Mouse (Mus musculus) forebrain, embryonic 14.5 days (tissue): Measurements from ENCODE around the gene Dnajc4. TPM values are rescaled to one million over a fixed set of nuclear protein-coding genes. Genes with fewer than 3 reads are reported as not detected.
A peak's percentile ranks its signal among the peaks of the same experiment; 100 is the strongest.

Experiments used
- ATAC-seq: fragments of 200-750 bp; cut with Nextera tagmentation; 2 replicates; pipeline ENCODE4 v1.8.0; 2017; ENCODE audit warnings: mild to moderate bottlenecking, moderate library complexity
- DNase-seq: peaks from one replicate; pipeline ENCODE4 v3.0.0-alpha.2; 2015; ENCODE audit warnings: low spot score
- H3K27ac ChIP-seq: fragments of 300-500 bp; sonication (generic); 2 replicates; pipeline ENCODE4 v1.5.1; 2014; ENCODE audit warnings: low read depth, mild to moderate bottlenecking, control low read depth, low read length, moderate library complexity
- H3K27me3 ChIP-seq: fragments of 300-500 bp; sonication (generic); replicated peaks from 2 replicates; pipeline ENCODE4 v1.6.1; 2014; ENCODE audit warnings: low read length, control low read depth, mixed read lengths; ENCODE audit not compliant: control insufficient read depth, insufficient read depth
- H3K36me3 ChIP-seq: fragments of 300-500 bp; sonication (generic); 2 replicates; pipeline ENCODE4 v1.6.1; 2014; ENCODE audit warnings: low read length, control low read depth; ENCODE audit not compliant: control insufficient read depth, insufficient read depth
- H3K4me1 ChIP-seq: fragments of 300-500 bp; sonication (generic); 2 replicates; pipeline ENCODE4 v1.6.1; 2014; ENCODE audit warnings: antibody characterized with exemption, low read length, control low read depth; ENCODE audit not compliant: control insufficient read depth, insufficient read depth
- H3K4me2 ChIP-seq: fragments of 300-500 bp; sonication (generic); 2 replicates; pipeline ENCODE4 v1.6.1; 2014; ENCODE audit warnings: mild to moderate bottlenecking, control low read depth, low read length
- H3K4me3 ChIP-seq: fragments of 300-500 bp; sonication (generic); 2 replicates; pipeline ENCODE4 v1.5.1; 2014; ENCODE audit warnings: low read depth, low read length, control low read depth
- H3K9ac ChIP-seq: fragments of 300-500 bp; sonication (generic); 2 replicates; pipeline ENCODE4 v1.6.1; 2014; ENCODE audit warnings: mild to moderate bottlenecking, low read length, control low read depth, moderate library complexity
- H3K9me3 ChIP-seq: fragments of 300-500 bp; sonication (generic); replicated peaks from 2 replicates; pipeline ENCODE4 v1.6.1; 2016; ENCODE audit warnings: low read length, control low read depth, mixed read lengths; ENCODE audit not compliant: control insufficient read depth
- WGBS: fragments of 180-500 bp; shearing (Covaris S2); extraction: QIAGEN DNeasy Blood & Tissue Kit; methylation state at CpG from one replicate; pipeline ENCODE4 v1.1.7; 2014; 5-methylcytosine and 5-hydroxymethylcytosine counted together
- polyA plus RNA-seq: library from polyadenylated mRNA; unstranded; fragments of >200 nt; fragmentation: Nextera tagmentation; extraction: Ambion mirVana; gene quantifications from 2 replicates; pipeline ENCODE4 v1.2.1, GENCODE M21; 2014

Dnajc4 gene
- polyA plus RNA-seq, 1 experiment from 2014 or later = 25.2 TPM

- H3K27me3 ChIP-seq = no peaks in the 10 kb centered on the region
- no peak overlapping the region for H3K4me3 ChIP-seq
- ATAC-seq (no peak), DNase-seq (no peak)
- peaks cover 12% of the 10 kb centered on the region for H3K4me1 ChIP-seq
- 58% methylated on average over 9 of the region's 9 CpGs for WGBS
- H3K4me2 ChIP-seq = no peak overlapping the region
- no peak overlapping the region for H3K27ac ChIP-seq
- no peaks in the 10 kb centered on the region for H3K9me3 ChIP-seq
- H3K36me3 ChIP-seq = peaks cover 12% of the 10 kb centered on the region; the same call in 1 of the 2 replicates
- H3K9ac ChIP-seq = no peak overlapping the region
Measured at GRCm38 (mm10) chr19:6954046-6954445, 38.3 kb downstream of the Dnajc4 start.

- Histone ChIP-seq H3K4me3 (no peak overlapping the region; the same call in 1 of the 2 replicates), H3K4me2 (peak overlapping the region; percentile 94), H3K27me3 (no peaks in the 10 kb centered on the region), H3K9ac (peak overlapping the region; percentile 80; the same call in 1 of the 2 replicates), H3K9me3 (no peaks in the 10 kb centered on the region), H3K27ac (no peak overlapping the region), H3K4me1 (peaks cover 12% of the 10 kb centered on the region), H3K36me3 (peaks cover 12% of the 10 kb centered on the region; the same call in 1 of the 2 replicates)
- ATAC-seq (no peak), DNase-seq (no peak)
- 21% methylated on average over 3 of the region's 3 CpGs for WGBS
Measured at GRCm38 (mm10) chr19:6952712-6953037, 39.7 kb downstream of the Dnajc4 start.

- 4% methylated on average over 31 of the region's 31 CpGs for WGBS
- ATAC-seq = peak; percentile 40
- H3K4me3 ChIP-seq = peak overlapping the region; percentile 58
- peak overlapping the region; percentile 94 for H3K4me2 ChIP-seq
- H3K27ac ChIP-seq = peak overlapping the region; percentile 94
- DNase-seq = peak; percentile 74
- peak overlapping the region; percentile 80 for H3K9ac ChIP-seq
- H3K9me3 ChIP-seq = no peaks in the 10 kb centered on the region
- no peaks in the 10 kb centered on the region for H3K27me3 ChIP-seq
- peaks cover 12% of the 10 kb centered on the region; the same call in 1 of the 2 replicates for H3K36me3 ChIP-seq
- peaks cover 12% of the 10 kb centered on the region for H3K4me1 ChIP-seq
Measured at GRCm38 (mm10) chr19:6951994-6952711, 40.2 kb downstream of the Dnajc4 start.

GRCm38 (mm10) chr19:6951381-6951968 is 40.9 kb downstream of the Dnajc4 start:
- DNase-seq (peak; percentile 97), ATAC-seq (peak; percentile 81)
- H3K4me3 ChIP-seq = peak overlapping the region; percentile 58
- H3K4me2 ChIP-seq = peak overlapping the region; percentile 94
- H3K9ac ChIP-seq = peak overlapping the region; percentile 80
- H3K36me3 ChIP-seq = peaks cover 12% of the 10 kb centered on the region; the same call in 1 of the 2 replicates
- H3K27ac ChIP-seq = peak overlapping the region; percentile 94
- H3K9me3 ChIP-seq = no peaks in the 10 kb centered on the region
- under 1% methylated on average over 35 of the region's 35 CpGs for WGBS
- H3K4me1 ChIP-seq = peaks cover 12% of the 10 kb centered on the region
- no peaks in the 10 kb centered on the region for H3K27me3 ChIP-seq

GRCm38 (mm10) chr19:6950613-6951153 is 41.7 kb downstream of the Dnajc4 start:
- Histone ChIP-seq H3K4me3 (peak overlapping the region; percentile 58), H3K4me2 (peak overlapping the region; percentile 94), H3K36me3 (peaks cover 15% of the 10 kb centered on the region; the same call in 1 of the 2 replicates), H3K9me3 (no peaks in the 10 kb centered on the region), H3K4me1 (peaks cover 12% of the 10 kb centered on the region), H3K9ac (peak overlapping the region; percentile 80), H3K27me3 (no peaks in the 10 kb centered on the region), H3K27ac (peak overlapping the region; percentile 94)
- WGBS = under 1% methylated on average over 28 of the region's 28 CpGs
- ATAC-seq (peak; percentile 73), DNase-seq (peak; percentile 85)

GRCm38 (mm10) chr19:6949951-6950350 is 42.4 kb downstream of the Dnajc4 start:
- no peaks in the 10 kb centered on the region for H3K27me3 ChIP-seq
- peaks cover 10% of the 10 kb centered on the region; the same call in 1 of the 2 replicates for H3K36me3 ChIP-seq
- no peaks in the 10 kb centered on the region for H3K9me3 ChIP-seq
- 0 out of 2 replicates have a peak overlapping the region, but pooled peaks have one; percentile 94 for H3K27ac ChIP-seq
- H3K4me1 ChIP-seq = peaks cover 12% of the 10 kb centered on the region
- no peak for DNase-seq
- ATAC-seq = no peak
- H3K4me3 ChIP-seq = peak overlapping the region; percentile 58
- H3K9ac ChIP-seq = peak overlapping the region; percentile 80
- peak overlapping the region; percentile 94 for H3K4me2 ChIP-seq
- whole genome bisulfite sequencing = 57% methylated on average over 5 of the region's 5 CpGs

GRCm38 (mm10) chr19:6949532-6949931 is 42.8 kb downstream of the Dnajc4 start:
- no peak for ATAC-seq
- Histone ChIP-seq H3K9ac (no peak overlapping the region), H3K9me3 (no peaks in the 10 kb centered on the region), H3K4me3 (no peak overlapping the region), H3K27me3 (no peaks in the 10 kb centered on the region), H3K27ac (no peak overlapping the region), H3K4me2 (0 out of 2 replicates have a peak overlapping the region, but pooled peaks have one; percentile 94), H3K36me3 (peaks cover 9% of the 10 kb centered on the region; the same call in 1 of the 2 replicates), H3K4me1 (peaks cover 12% of the 10 kb centered on the region)
- WGBS = 90% methylated on average over 5 of the region's 5 CpGs
- no peak for DNase-seq

GRCm38 (mm10) chr19:6948186-6948585 is 44.2 kb downstream of the Dnajc4 start:
- peaks cover 9% of the 10 kb centered on the region; the same call in 1 of the 2 replicates for H3K36me3 ChIP-seq
- ATAC-seq = no peak
- no peak overlapping the region for H3K4me2 ChIP-seq
- H3K9ac ChIP-seq = no peak overlapping the region
- no peak overlapping the region for H3K27ac ChIP-seq
- peaks cover 12% of the 10 kb centered on the region for H3K4me1 ChIP-seq
- H3K9me3 ChIP-seq = no peaks in the 10 kb centered on the region
- WGBS = 75% methylated on average over 4 of the region's 4 CpGs
- H3K4me3 ChIP-seq = no peak overlapping the region
- DNase-seq = no peak
- no peaks in the 10 kb centered on the region for H3K27me3 ChIP-seq
